Mouse (Mus musculus): Measurements from ENCODE around the gene Eci1.
"Not testable (repeated sequence)": the region's sequence is repeated elsewhere in the genome, so short reads cannot be mapped to it uniquely, and the experiment has no call there.

The Eci1 gene

DNA sequence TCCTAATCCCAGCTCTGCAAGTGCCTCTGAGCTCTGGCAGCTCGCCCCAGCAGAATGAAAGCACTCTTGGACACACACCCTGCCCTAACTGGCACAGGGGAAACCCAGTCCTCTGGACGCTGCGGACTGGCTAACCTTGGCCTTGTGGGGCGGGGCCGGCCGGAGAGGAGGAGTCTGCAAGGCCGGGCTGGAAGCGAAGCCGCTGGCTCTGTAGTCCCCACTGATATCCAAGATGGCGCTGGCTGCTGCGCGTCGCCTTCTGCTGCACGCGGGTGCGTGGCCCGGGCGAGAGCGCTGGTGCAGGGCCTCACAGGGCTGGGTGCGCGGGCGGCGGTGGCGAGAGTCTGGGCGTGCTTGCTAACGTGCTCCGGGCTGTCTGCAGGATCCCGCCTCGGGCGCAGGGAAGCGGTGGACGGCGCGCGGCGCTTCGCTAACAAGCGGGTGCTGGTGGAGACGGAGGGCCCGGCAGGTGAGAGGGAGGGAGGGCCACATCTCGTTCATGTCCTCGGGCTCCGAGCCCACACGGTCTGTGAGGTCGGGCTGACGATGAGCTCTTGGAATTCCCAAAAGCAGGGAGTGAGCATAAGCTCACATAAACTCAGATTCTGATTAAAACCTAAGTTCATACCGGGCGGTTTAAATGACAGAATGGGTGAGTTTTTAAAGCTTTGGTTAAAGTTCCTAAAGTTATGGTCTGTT, at the start of gene Eci1:
Gene Eci1, plus strand, starts transcription at position 171 of the 699 bp plus-strand sequence.
- peak; percentile 92 for DNase-seq (ENCODE audit: low spot score)

DNA sequence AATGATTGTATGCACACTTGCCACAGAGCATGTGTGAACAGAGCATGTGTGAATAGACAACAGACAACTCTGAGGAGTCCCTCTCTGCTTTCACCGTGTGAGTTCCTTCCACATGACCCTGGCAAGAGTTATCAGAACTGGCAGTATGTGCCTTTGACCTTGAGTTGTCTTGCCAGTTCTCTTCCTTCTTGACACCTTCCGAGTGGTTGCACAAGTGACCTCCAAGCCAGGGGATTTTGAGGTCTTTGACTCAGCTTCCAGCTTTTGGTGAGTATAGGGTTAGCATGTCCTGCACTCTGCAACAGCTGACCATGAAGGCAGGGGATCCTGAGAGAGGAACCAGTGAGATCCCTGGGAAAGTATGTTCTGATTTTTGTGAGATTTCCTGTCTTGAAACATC, 47.9 kb upstream of the Eci1 start:
- DNase-seq (ENCODE audit: low spot score) = no peak

DNA sequence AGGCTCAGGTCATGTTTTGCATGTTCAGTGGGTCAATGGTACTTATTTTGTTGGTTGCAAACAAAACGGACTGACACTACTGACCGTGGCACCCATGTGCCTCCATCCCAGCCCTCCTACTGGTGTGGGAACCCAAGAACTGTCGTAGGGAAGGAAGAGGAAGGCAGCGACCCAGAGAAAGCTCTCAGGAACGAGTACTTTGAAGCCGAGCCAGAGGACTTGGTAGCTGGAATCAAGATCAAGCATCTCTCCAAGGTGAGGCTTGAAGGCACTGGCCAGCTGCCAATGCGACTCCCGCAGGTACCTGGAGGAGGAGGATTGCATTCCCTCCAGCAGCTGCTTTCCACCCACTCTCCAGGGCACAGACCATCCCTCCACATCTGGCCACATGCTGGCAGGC, 42.7 kb upstream of the Eci1 start:
- no peak for DNase-seq (ENCODE audit: low spot score)

DNA sequence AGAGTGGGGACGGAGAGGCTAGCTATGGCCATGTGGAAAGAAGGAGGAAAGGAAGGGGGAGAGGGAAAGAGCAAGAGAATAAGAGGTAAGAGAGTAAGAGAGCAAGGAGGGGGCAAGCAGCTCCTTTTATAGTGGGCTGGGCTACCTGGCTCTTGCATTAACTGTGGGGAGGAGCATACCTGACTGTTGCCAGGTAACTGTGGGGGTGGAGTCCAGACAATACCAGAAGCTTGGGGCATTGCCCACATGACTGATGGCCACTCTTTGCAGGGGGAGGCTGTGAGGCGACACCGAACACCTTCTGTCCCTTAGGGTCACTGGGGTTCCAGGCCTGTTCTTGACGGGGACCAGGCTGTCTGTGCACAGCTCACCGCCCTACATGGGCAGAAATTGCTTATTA, 37.7 kb upstream of the Eci1 start:
- DNase-seq (ENCODE audit: low spot score) = no peak

DNA sequence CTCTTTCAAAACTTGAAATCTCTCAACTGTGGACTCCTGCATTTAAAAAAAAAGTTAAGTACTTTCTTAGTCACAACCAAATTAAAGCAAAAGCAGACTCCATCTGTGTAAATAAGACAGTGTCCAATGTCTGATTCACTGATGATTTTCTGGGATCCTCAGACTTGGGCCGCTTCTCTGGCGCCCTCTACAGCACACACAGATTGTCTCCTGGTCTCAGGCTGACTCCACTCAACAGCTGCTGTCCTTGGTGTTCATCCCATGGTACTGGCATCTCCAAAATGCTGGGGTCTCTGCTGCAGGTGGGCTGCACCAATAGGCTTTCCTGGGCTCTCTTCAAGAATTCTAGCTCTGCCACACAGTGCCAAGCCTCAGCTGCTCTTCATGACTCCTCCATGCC, 36.6 kb upstream of the Eci1 start:
- peak; percentile 56 for DNase-seq (ENCODE audit: low spot score)

DNA sequence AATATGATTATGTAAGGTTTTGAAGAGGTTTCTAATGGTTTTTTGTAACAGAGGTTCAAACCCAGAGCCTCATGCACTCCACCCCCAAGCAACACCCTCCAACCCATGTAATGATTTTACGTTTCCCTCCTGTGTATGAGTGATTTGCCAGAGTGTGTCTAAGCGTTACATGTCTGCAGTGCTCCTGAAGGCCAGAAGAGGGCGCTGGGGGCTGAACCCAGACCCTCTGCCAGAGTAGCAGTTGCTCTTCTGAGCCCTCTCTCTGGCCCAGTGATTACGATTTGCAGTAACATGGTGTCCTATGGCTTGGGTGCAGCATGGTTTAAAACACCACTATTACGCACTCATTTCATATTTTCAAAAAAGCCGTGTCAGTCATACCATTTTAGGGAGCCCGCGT, 35.3 kb upstream of the Eci1 start:
- DNase-seq (ENCODE audit: low spot score) = no peak

DNA sequence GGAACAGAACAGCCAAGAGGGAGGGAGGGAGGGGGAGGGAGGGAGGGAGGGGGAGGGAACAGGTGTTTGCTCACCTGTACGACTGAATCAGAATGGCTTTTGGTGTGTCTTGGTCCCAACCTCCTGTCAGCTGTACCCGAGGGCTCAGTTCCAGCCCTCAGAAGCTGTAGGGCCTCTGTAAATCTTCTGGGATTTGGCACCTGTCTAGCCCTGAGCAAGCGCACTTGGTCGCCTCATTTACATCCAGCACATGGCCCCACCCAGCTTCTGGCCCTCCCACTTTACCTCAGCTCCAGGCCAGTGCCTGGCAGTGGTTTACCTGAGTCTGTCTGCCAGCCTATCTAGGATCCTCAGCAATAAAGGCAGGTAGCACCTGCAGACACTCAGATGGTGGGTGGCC, 32.9 kb upstream of the Eci1 start:
- DNase-seq (ENCODE audit: low spot score) = no peak

DNA sequence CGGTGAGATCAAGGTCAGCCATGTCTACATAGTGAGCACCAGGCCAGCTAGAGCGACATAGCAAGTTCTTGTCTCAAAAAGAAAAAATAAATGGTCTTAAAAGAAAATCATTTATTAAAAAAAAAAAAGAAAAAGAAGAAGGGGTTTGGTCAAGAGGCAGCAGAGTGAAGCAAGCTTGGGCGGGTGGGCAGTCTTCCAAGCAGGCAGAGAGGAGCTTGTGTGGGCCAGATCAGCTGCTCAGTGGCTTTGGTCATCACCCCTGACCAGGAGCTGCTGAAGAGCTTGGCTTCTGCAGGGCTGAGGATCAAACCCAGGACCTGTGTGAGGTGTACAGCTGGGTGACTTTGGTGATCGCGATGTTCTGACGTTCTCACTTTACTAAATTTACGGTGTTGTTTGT, 32.0 kb upstream of the Eci1 start:
- no peak for DNase-seq (ENCODE audit: low spot score)

DNA sequence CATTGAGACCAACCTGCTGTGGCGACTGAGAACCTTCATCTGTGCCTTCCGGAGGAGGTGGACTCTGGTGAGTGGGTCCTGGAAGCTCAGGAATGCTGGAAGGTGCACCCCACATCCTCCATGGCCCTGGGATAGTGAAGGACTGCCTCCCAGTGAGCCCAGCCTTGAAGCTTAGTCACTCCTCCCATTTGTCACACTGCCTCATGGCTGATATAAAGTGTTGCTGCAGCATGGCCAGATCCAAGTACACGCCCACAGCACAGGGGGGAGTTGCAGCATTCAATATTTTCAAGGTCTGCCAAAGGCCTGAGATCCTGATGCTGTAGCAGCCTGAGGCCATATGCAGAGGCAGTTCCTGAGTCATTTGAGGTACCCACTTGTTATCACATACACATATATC, 24.1 kb upstream of the Eci1 start:
- no peak for DNase-seq (ENCODE audit: low spot score)

DNA sequence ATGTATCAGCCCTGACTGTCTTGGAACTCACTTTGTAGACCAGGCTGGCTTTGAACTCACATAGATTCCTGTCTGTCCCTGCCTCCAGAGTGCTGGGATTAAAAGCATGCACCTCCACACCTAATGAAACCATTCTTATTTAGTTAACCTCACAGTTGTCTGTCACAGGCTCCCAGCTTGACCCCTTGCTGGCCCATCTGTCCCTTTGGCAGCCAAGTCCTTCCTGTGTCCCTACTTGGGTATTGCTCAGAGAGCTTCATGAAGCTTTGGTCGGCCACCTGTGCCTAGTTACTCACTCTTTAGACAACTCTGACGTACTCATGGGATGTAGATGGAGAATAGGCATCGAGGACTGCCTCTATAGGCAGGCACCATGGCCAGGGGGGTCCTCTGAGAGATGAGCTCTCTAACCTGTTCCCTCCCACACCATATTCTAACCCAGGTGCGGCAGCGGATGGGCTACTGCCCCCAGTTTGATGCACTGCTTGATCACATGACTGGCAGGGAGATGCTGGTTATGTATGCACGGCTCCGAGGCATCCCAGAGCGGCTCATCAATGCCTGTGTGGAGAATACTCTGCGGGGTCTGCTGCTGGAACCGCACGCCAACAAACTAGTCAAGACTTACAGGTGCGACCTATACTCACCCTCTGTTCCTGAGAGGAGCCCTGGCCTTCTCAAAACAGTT, 19.2 kb upstream of the Eci1 start:
- no peak for DNase-seq (ENCODE audit: low spot score)

DNA sequence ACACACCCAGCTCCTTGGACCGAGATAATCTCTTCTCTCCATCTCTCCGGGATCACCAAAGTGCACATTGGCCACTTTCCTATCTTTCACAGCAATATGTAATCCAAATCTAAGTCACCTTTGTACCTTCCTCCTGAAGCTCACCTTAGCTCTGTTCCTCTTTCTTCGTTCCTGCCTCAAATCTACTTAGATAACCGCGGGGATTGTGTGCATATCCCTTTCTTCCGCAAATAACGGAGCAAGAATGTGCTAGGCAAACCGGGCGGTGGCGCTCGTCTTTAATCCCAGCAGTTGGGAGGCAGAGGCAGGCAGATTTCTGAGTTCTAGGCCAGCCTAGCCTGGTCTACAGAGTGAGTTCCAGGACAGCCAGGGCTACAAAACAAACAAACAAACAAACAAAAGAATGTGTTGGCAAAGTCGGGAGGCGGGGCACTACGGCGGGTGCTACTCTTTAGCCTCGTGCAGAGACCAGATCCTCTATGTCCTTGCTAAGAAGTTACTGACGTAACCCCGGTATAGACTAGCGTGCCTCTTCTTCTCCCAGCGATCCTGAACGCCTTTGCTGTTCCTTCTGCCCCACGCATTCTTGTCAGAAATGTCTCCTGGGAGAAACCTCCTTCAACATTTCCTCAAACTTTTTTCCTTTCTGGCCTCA, 12.8 kb upstream of the Eci1 start:
- no peak for DNase-seq (ENCODE audit: low spot score)

DNA sequence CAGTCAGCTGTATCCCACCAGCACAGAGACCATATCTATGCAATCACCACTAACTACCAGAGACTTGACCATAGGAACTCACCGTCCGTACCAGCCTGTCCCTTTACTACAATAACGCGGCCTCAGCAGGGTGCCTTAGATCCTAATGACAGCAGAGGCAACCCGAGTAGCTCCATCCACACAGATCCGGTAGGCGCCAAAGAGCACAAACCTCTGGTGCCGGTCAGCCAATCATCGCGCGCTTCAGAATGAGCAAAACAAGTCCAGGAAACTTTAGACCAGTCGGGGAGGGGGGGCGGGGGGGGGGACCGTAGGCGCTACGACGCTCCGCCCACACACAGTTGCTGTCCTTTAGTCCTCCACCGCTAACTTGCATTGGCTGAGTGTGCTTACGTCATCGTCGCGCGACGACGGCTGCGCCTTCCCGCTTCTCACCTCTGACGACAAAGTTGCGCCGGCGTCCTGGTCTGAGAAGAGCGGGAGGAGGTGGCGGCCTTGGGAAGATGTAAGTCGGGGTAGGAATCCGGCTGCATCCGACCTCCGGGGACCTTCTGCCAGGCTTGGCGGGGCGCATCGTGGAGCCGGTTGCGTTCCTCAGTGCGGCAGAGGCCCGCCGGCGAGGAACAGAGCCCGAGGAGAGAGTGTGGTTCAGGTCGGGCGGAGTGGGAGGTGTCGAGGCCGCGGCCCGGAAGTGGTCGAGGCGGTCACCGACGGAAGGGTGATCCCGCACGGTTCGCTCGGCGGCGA, 12.0 kb upstream of the Eci1 start, which contains the start of gene Rnps1:
Gene Rnps1, plus strand, starts transcription at position 336 of the 747 bp plus-strand sequence.
- DNase-seq (ENCODE audit: low spot score) = peak; percentile 93

DNA sequence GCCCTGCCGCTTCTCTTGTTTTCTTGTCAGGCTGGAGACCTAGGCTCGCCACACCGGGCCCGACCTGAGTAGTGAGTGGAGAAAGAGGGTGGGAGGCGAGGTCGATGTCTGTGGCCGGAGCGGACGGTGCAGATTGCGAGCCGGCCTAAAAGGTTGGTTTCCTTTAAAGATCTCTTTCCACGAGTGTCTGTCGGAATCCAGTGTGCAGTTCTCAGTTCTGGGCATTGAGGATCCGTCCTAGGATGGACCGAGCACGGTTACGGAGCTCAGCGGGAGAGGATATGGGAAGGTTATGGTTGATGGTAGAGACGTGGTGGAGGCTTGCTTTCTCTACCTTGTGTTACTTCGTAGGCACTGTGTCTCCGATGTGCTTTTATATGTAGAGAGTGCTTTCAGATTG, 11.4 kb upstream of the Eci1 start:
- no peak for DNase-seq (ENCODE audit: low spot score)

DNA sequence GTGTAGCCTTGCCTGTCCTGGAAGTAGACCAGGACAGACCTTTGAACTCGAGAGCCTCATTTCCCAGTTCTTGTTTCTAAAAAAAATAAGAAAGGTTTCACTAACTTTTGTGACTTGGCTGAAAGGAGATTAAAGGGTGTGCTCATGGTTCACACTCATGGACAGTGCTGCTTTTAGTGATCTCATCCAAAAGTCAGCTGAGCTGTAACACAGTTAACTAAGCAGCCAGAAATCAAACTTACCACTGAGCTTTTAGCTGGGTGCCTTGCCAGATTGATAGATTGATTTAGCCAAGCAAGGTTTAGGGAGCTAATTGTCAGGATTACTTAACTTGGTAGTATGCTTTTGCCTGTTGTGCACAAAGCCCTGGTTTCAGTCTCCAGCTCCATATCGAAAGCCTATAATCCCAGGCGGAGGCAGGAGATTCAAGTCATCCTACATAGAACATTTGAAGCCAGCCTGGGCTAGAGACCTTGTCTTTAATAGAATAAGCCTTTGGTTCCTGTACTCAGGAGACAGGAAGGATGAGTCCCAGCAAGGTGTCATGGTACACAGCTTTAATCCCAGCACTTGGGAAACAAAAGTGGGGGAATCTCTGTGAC, 10.3 kb upstream of the Eci1 start:
- no peak for DNase-seq (ENCODE audit: low spot score)

DNA sequence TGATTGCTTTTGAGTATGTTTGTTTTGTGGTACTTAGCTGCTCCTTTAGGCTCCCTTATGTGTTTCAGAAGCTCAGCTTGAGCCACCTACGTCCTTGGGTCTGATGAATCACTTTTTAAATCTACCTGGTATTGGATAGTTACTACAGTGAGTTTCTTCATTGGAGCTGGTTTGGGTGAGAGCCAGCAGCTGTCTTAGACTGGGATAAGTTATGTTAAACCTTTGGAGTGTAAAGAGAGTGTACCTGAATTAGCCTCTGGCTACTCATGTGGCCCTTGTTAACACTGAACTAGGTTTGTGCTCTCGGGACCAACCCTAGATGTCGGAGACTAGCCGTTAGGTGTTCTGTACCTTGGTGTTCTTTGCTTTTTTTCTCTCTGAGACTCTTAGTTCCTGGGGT, 3.3 kb upstream of the Eci1 start:
- DNase-seq (ENCODE audit: low spot score) = no peak

DNA sequence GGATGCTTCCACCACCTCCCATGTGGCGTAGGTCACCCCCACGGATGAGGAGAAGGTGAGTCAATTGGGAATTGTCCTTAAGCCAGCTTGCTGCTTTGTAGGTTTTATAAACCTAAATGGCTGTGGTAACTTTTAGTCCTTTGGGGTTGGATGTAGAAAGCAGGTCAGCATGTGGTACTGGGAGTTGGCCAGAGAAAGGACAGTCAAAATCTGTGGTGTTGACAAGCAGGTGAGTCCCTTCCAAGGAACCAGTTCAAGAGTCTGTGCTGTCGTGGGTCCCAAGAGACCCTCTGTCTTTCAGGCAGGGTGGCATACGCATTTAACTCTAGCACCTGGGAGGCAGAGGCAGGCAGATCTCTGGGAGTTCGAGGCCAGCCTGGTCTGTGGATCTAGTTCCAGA, 2.0 kb upstream of the Eci1 start:
- no peak for DNase-seq (ENCODE audit: low spot score)

DNA sequence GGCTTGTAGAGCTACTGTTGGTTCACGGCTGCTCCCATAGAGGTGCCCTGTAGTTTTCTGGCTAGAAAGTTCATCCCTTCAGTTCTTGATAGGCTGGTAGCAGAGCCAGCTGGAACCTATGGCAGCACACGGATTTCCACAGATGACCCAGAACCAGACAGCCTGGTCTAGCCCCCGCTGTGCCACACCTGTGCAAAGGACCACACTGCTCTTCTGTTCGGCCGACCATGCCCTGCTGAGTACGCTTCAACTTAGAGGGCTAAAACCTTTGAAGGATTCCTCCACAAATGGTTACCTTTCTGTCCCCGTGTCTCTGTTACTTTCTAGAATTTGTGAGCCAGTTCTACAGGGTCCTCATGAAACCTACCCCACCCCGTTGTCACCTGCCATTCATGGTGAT, 1.1 kb upstream of the Eci1 start:
- not testable (repeated sequence) for DNase-seq (ENCODE audit: low spot score)

DNA sequence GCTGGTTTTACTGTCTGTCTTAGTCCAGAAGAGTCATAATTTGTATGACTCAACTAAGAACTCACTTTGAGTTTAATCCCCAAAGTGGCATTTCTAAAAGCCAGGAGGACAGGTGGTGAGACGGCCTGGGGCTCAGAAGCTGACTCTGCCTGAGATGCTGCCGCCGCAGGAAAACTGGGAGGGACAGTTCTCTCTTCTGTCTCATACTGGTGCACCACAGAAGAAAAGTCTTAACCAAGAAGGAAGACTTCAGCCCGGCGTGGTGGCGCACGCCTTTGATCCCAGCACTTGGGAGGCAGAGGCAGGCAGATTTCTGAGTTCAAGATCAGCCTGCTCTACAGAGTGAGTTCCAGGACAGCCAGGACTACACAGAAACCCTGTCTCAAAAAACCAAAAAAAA, 536 bp upstream of the Eci1 start:
- no peak for DNase-seq (ENCODE audit: low spot score)

DNA sequence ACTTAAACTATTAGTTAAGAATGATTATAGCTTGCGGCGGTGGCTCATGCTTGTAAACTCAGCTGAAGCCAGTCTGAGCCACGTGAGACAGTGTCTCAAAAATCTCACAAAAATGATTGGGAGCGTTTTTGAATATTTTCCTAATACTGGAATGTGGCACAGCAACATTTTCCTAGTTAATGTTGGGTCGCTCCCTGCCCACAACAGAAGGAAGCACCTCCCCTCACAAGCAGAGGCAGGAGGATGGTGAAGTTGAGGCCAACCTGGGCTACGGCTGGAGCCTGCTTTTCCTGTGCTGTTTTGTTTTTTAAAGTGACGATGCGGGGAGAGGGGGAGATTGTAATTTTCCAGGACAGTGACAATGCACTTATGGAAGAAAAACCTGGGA, 723 bp downstream of the Eci1 start:
- DNase-seq (ENCODE audit: low spot score) = no peak

DNA sequence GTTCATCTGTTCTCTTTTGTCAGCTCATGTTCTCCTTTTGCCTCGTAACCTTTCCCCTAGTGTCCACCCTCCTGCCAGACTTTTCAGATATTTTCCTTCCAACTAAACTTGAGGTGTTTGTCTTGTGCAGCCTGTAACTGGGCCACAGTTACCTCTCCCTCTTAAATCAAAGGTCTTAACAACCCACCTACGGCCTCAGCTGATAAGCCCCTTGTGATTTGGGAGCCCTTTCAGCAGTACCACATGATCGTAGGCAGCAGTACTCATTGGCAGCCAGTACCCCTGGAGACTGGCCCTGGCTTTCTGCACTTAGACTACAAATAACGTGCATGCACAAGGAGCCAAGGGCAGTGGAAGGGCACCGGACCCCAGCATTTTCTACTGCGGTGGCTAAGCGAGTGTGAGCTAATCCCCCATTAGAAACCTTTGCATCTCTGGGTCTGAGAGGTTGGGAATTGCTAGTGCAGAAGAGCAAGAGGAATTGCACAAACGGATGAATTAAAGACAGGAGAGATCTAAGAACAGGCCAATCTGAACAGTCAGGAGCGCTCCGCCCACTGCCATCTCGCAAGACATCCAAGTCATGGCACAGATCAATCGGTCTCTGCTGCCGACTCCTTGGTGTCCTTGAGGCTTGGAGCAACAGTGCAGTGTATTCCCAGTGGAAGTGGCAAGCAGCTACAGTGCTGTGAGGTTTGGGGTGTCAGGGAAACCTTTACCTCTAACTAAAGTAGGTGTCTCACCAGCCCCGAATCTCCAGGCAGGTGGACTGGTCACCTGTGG, 3.0 kb downstream of the Eci1 start:
- DNase-seq (ENCODE audit: low spot score) = no peak

DNA sequence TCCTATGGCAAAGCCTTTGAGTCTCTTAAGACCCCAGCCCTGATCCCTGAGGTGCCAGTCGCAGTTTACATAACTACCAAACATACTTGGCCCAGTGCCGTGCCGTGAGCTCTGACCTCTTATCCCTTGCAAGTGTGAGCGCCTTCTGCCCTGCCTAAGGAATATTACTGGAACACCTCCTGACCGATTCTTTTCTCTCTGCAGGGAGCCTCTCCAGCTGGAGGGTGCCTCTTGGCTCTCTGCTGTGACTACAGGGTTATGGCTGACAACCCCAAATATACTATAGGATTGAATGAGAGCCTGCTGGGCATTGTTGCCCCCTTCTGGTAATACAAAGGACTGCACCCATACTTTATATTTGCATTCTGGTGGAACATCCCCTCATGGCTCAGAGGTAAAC, 10.6 kb downstream of the Eci1 start:
- peak; percentile 62 for DNase-seq (ENCODE audit: low spot score)

DNA sequence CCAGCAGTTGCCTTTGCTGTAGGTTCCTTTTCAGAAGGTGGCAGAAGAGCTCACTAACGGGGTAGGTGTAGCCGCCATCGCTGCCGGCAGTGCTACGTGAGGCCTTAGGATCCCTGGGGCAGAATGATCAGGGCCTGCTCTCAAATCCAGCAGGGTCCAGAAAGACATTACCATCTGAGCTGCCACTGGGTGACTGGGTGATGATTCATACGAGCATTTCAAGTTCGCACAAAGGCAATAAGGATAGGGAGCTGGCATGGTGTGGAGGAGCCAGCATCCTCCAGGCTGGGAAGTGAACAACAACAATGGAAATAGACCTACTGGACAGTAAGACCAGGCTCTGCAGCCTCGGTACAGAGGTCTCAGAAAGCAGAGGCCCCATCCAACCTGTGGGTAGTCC, 13.9 kb downstream of the Eci1 start:
- DNase-seq (ENCODE audit: low spot score) = no peak
